Mouse (Mus musculus) ovary, postnatal 10 days (tissue): Measurements from ENCODE around the gene Elmo3.

Source experiments
- DNase-seq: peaks from one replicate; pipeline ENCODE4 v3.0.0; 2022; ENCODE audit warnings: low spot score

The Elmo3 gene

GRCm38 (mm10) chr8:105305211-105306145, at the start of gene Elmo3:
Gene Elmo3 (plus strand): TSS chr8:105305601.
- peak; percentile 42 for DNase-seq

- DNase-seq, result no peak
These were observed 47.9 kb upstream of the Elmo3 start for GRCm38 (mm10) chr8:105257318-105258114.

- no peak for DNase-seq
These were observed 46.3 kb upstream of the Elmo3 start for GRCm38 (mm10) chr8:105258911-105259720.

GRCm38 (mm10) chr8:105259721-105260320, 45.6 kb upstream of the Elmo3 start:
- peak; percentile 65 for DNase-seq

- no peak for DNase-seq
These were observed 44.9 kb upstream of the Elmo3 start for GRCm38 (mm10) chr8:105260371-105261099.

- no peak for DNase-seq
These were observed 43.9 kb upstream of the Elmo3 start for GRCm38 (mm10) chr8:105261326-105261980.

GRCm38 (mm10) chr8:105263244-105263912, 42.0 kb upstream of the Elmo3 start:
- DNase-seq, result no peak

- peak; percentile 38 for DNase-seq
These were observed 41.1 kb upstream of the Elmo3 start, which contains the start of the genes Tradd and Fbxl8 for GRCm38 (mm10) chr8:105264024-105264982. Gene Tradd (minus strand): TSS chr8:105264609. Gene Fbxl8 (plus strand): TSS chr8:105264648.

- DNase-seq, result no peak
These were observed 40.3 kb upstream of the Elmo3 start for GRCm38 (mm10) chr8:105265128-105265527.

- no peak for DNase-seq
These were observed 38.6 kb upstream of the Elmo3 start for GRCm38 (mm10) chr8:105266775-105267174.

GRCm38 (mm10) chr8:105268342-105269074, 36.9 kb upstream of the Elmo3 start:
- no peak for DNase-seq

- no peak for DNase-seq
These were observed 36.3 kb upstream of the Elmo3 start for GRCm38 (mm10) chr8:105269075-105269458.

- DNase-seq, result no peak
These were observed 35.9 kb upstream of the Elmo3 start, which contains the start of gene Hsf4 for GRCm38 (mm10) chr8:105269461-105269947. Gene Hsf4 (plus strand): TSS chr8:105269801.

- no peak for DNase-seq
These were observed 35.1 kb upstream of the Elmo3 start for GRCm38 (mm10) chr8:105270101-105270915.

- no peak for DNase-seq
These were observed 34.5 kb upstream of the Elmo3 start for GRCm38 (mm10) chr8:105270916-105271186.

GRCm38 (mm10) chr8:105275387-105275786, 30.0 kb upstream of the Elmo3 start:
- DNase-seq, result no peak

GRCm38 (mm10) chr8:105275840-105276239, 29.6 kb upstream of the Elmo3 start, which contains the start of gene Nol3:
Gene Nol3 (plus strand): TSS chr8:105276140.
- no peak for DNase-seq
